Mouse (Mus musculus) MEL (cell line): ENCODE results near the gene Olfr457. TPM values are rescaled to one million over a fixed set of nuclear protein-coding genes. Genes with fewer than 3 reads are reported as not detected.

Experiments used
- polyA plus RNA-seq, 2 experiments: library from polyadenylated mRNA; stranded (reverse) in 1 of 2; unstranded in 1 of 2; fragments of >175 nt in 1 of 2; fragments of >200 nt in 1 of 2; gene quantifications; 2 replicates each; pipeline versions ENCODE4 v1.2.1 to v1.2.4; 2012; ENCODE audit warnings: low replicate concordance in 2 of 2, low read depth in 1 of 2; ENCODE audit not compliant: insufficient read length in 2 of 2, insufficient read depth in 1 of 2, missing spikeins in 1 of 2
- total RNA-seq: library from RNA; depleted of rRNA; stranded (reverse); fragments of 300-350 nt; gene quantifications from 2 replicates; pipeline ENCODE4 v1.2.3, GENCODE M21; 2012; rRNA removed

Olfr457 gene
- total and polyA plus RNA-seq, 3 experiments = not detected

Other genes starting within 250 kb of the Olfr457 start
- 1.2 and 1.4 TPM in 2 replicates for gene Gstk1, start 230.4 kb downstream of the Olfr457 start, total RNA-seq
- gene Gstk1, start 230.4 kb downstream of the Olfr457 start, polyA plus RNA-seq = 1 to 10 TPM in 1 of 2 experiments, not detected in 1; 1.2 TPM
- gene Tmem139, start 214.4 kb downstream of the Olfr457 start, total RNA-seq = not detected in 2 replicates
- under 1 TPM in 1 of 2 experiments, not detected in 1; 0.08 TPM for gene Tmem139, start 214.4 kb downstream of the Olfr457 start, polyA plus RNA-seq
- 21.3 and 22.2 TPM in 2 replicates for gene Casp2, start 211.3 kb downstream of the Olfr457 start, total RNA-seq
- gene Casp2, start 211.3 kb downstream of the Olfr457 start, polyA plus RNA-seq = 10 to 100 TPM in 1 of 2 experiments, not detected in 1; 42.3 TPM
- gene Clcn1, start 189.7 kb downstream of the Olfr457 start, total RNA-seq = 0.04 and 0.10 TPM in 2 replicates
- gene Clcn1, start 189.7 kb downstream of the Olfr457 start, polyA plus RNA-seq = under 1 TPM in 1 of 2 experiments, not detected in 1; 0.22 TPM
- gene Fam131b, start 151.7 kb downstream of the Olfr457 start, total RNA-seq = not detected in 2 replicates
- under 1 TPM in 1 of 2 experiments, not detected in 1; 0.06 TPM for gene Fam131b, start 151.7 kb downstream of the Olfr457 start, polyA plus RNA-seq
- gene Zyx, start 126.7 kb downstream of the Olfr457 start, total RNA-seq = 7.0 and 7.5 TPM in 2 replicates
- gene Zyx, start 126.7 kb downstream of the Olfr457 start, polyA plus RNA-seq = 10 to 100 TPM in 1 of 2 experiments, not detected in 1; 48.4 TPM
- gene Epha1, start 103.1 kb downstream of the Olfr457 start, total RNA-seq = not detected in 2 replicates
- gene Epha1, start 103.1 kb downstream of the Olfr457 start, polyA plus RNA-seq = under 1 TPM in 1 of 2 experiments, not detected in 1; 0.04 TPM
- gene Tas2r143, start 76.1 kb downstream of the Olfr457 start, total RNA-seq = not detected in 2 replicates
- not detected for gene Tas2r143, start 76.1 kb downstream of the Olfr457 start, polyA plus RNA-seq
- gene Tas2r135, start 70.9 kb downstream of the Olfr457 start, total RNA-seq = not detected in 2 replicates
- not detected for gene Tas2r135, start 70.9 kb downstream of the Olfr457 start, polyA plus RNA-seq
- not detected in 2 replicates for gene Tas2r126, start 41.8 kb downstream of the Olfr457 start, total RNA-seq
- not detected for gene Tas2r126, start 41.8 kb downstream of the Olfr457 start, polyA plus RNA-seq
- gene Olfr458, start 11.1 kb downstream of the Olfr457 start, total RNA-seq = not detected in 2 replicates
- not detected for gene Olfr458, start 11.1 kb downstream of the Olfr457 start, polyA plus RNA-seq
- gene Olfr456, start 10.9 kb upstream of the Olfr457 start, total RNA-seq = not detected in 2 replicates
- gene Olfr456, start 10.9 kb upstream of the Olfr457 start, polyA plus RNA-seq = not detected
- gene Olfr455, start 71.3 kb upstream of the Olfr457 start, total RNA-seq = not detected in 2 replicates
- gene Olfr455, start 71.3 kb upstream of the Olfr457 start, polyA plus RNA-seq = not detected
- gene Tcaf3, start 121.4 kb upstream of the Olfr457 start, total RNA-seq = not detected in 2 replicates
- not detected for gene Tcaf3, start 121.4 kb upstream of the Olfr457 start, polyA plus RNA-seq
- gene Tcaf2, start 168.9 kb upstream of the Olfr457 start, total RNA-seq = not detected in 2 replicates
- gene Tcaf2, start 168.9 kb upstream of the Olfr457 start, polyA plus RNA-seq = not detected
- gene Tcaf1, start 233.8 kb upstream of the Olfr457 start, total RNA-seq = not detected in 2 replicates
- not detected for gene Tcaf1, start 233.8 kb upstream of the Olfr457 start, polyA plus RNA-seq